Comparison of ENCODE assay signal across 24 mouse cellular contexts in genomic region chr15:27676211-27676610, GRCm38 (mm10). TPM values are rescaled to one million over a fixed set of nuclear protein-coding genes. Genes with fewer than 3 reads are reported as not detected.
DNase-seq lines count a peak whose midpoint lies in the region; ATAC-seq and TF ChIP-seq lines count a peak whose summit lies in the region.
"Had no signal": no experiment of that assay in that cellular context is flagged by ENCODE, and none has a peak within 500 bp of the region (broad histone marks: within the 10 kb centered on the region; RNA-seq: fewer than 3 reads in every experiment).

No protein-coding gene starts in this region.

- H3K4me1 ChIP-seq in heart, embryonic 10.5 days: peaks cover 28% of the 10 kb centered on the region
- peaks cover 7% of the 10 kb centered on the region; the same call in 1 of the 2 replicates for H3K4me1 ChIP-seq in midbrain, embryonic 11.5 days (ENCODE audit: control insufficient read depth, insufficient read depth, low read length)
- peaks cover 21% of the 10 kb centered on the region for H3K4me1 ChIP-seq in midbrain, embryonic 15.5 days
- H3K4me1 ChIP-seq in bone marrow macrophage, adult 2 months (ENCODE audit: control insufficient read depth, insufficient read depth, low read length): peaks cover 75% of the 10 kb centered on the region

- H3K9me3 ChIP-seq in heart, embryonic 10.5 days: no peaks in the 10 kb centered on the region
- no peaks in the 10 kb centered on the region for H3K9me3 ChIP-seq in midbrain, embryonic 11.5 days (ENCODE audit: control insufficient read depth, low read length)
- no peaks in the 10 kb centered on the region for H3K9me3 ChIP-seq in midbrain, embryonic 15.5 days
- H3K9me3 ChIP-seq: limb, embryonic 12.5 days; neural tube, embryonic 12.5 days; stomach, embryonic 15.5 days had no signal

- H3K27me3 ChIP-seq in heart, embryonic 10.5 days (ENCODE audit: insufficient read depth, poor library complexity, severe bottlenecking): peaks cover 16% of the 10 kb centered on the region
- H3K27me3 ChIP-seq in midbrain, embryonic 11.5 days (ENCODE audit: control insufficient read depth, insufficient read depth, low read length): peaks cover 9% of the 10 kb centered on the region
- H3K27me3 ChIP-seq in midbrain, embryonic 15.5 days (replicated peaks): 0 out of 2 replicates have a peak, but pooled peaks cover 4% of the 10 kb centered on the region
- H3K27me3 ChIP-seq: limb, embryonic 12.5 days; neural tube, embryonic 12.5 days had no signal

- no peak overlapping the region for H3K9ac ChIP-seq in midbrain, embryonic 11.5 days (ENCODE audit: low read length)
- no peak overlapping the region for H3K9ac ChIP-seq in midbrain, embryonic 15.5 days
- H3K9ac ChIP-seq: limb, embryonic 12.5 days; liver, postnatal 0 days; neural tube, embryonic 12.5 days; stomach, embryonic 15.5 days had no signal

- no peak for TF ChIP-seq CTCF in bone marrow macrophage, adult 2 months (IDR thresholded peaks at IDR 0.05; ENCODE audit: low read depth, low read length)

- no peak overlapping the region for H3K4me2 ChIP-seq in midbrain, embryonic 11.5 days
- no peak overlapping the region for H3K4me2 ChIP-seq in midbrain, embryonic 15.5 days
- H3K4me2 ChIP-seq: heart, embryonic 11.5 days; limb, embryonic 12.5 days; liver, embryonic 11.5 days; neural tube, embryonic 12.5 days; stomach, embryonic 15.5 days had no signal

- WGBS in heart, embryonic 10.5 days: 55% methylated on average over 9 of the region's 9 CpGs
- 49% methylated on average over 9 of the region's 9 CpGs for WGBS in midbrain, embryonic 11.5 days
- 39% methylated on average over 9 of the region's 9 CpGs for WGBS in midbrain, embryonic 15.5 days

- no peak for TF ChIP-seq POLR2A in bone marrow macrophage, adult 2 months (IDR thresholded peaks at IDR 0.05; ENCODE audit: borderline replicate concordance, low read depth, low read length)

- DNase-seq in CD4-positive, CD25-positive, alpha-beta regulatory T cell, adult 2 months (ENCODE audit: low read depth, low spot score): peak; percentile 37
- DNase-seq in heart, adult 11 months: peak; percentile 88
- no peak for DNase-seq in heart, embryonic 10.5 days (ENCODE audit: low spot score)
- DNase-seq in midbrain, embryonic 11.5 days (ENCODE audit: low spot score, missing footprints): peak; percentile 73
- no peak for DNase-seq in urinary bladder, postnatal 36 days (ENCODE audit: low spot score in 2 of 2)
- DNase-seq: adrenal gland, postnatal 25 days; cerebellum, adult 11 months; cerebellum, adult 9-11 months; gastrocnemius, adult 2 months; kidney, adult 9 months; kidney, postnatal 25 days; liver, postnatal 0 days; lung, postnatal 14 days; thymus, postnatal 36 days had no signal

- H3K27ac ChIP-seq in heart, embryonic 10.5 days: no peak overlapping the region
- H3K27ac ChIP-seq in midbrain, embryonic 11.5 days (ENCODE audit: low read depth, low read length): no peak overlapping the region
- no peak overlapping the region for H3K27ac ChIP-seq in midbrain, embryonic 15.5 days
- H3K27ac ChIP-seq in bone marrow macrophage, adult 2 months (ENCODE audit: insufficient read depth, low read depth, low read length): peak overlapping the region; percentile 75
- H3K27ac ChIP-seq: gastrocnemius, adult 2 months; hindbrain, postnatal 0 days; limb, embryonic 12.5 days; neural tube, embryonic 12.5 days; stomach, embryonic 15.5 days had no signal

- no peak overlapping the region for H3K4me3 ChIP-seq in heart, embryonic 10.5 days
- no peak overlapping the region for H3K4me3 ChIP-seq in midbrain, embryonic 11.5 days (ENCODE audit: low read depth, low read length)
- H3K4me3 ChIP-seq in midbrain, embryonic 15.5 days: no peak overlapping the region
- H3K4me3 ChIP-seq in bone marrow macrophage, adult 2 months (ENCODE audit: insufficient read depth, low read length): no peak overlapping the region; the same call in 1 of the 2 replicates
- H3K4me3 ChIP-seq: gastrocnemius, adult 2 months; limb, embryonic 12.5 days; neural tube, embryonic 12.5 days; stomach, embryonic 15.5 days had no signal

- ATAC-seq in CD4-positive, CD25-positive, alpha-beta regulatory T cell, adult 4 months: no peak
- no peak for ATAC-seq in midbrain, embryonic 11.5 days (ENCODE audit: low FRiP score)
- ATAC-seq in midbrain, embryonic 15.5 days (replicated peaks): no peak
- ATAC-seq: hindbrain, postnatal 0 days; intestine, embryonic 16.5 days had no signal

- H3K36me3 ChIP-seq in heart, embryonic 10.5 days: no peaks in the 10 kb centered on the region
- no peaks in the 10 kb centered on the region for H3K36me3 ChIP-seq in midbrain, embryonic 11.5 days (ENCODE audit: control insufficient read depth, insufficient read depth, low read length)
- H3K36me3 ChIP-seq in midbrain, embryonic 15.5 days (replicated peaks): no peaks in the 10 kb centered on the region
- H3K36me3 ChIP-seq: limb, embryonic 12.5 days; neural tube, embryonic 12.5 days; stomach, embryonic 15.5 days had no signal

RNA-seq across cellular contexts. Expression of gene Otulinl, which starts 5.2 kb away (rescaled TPM):
- 100 to 1,000 TPM; 216 to 235 TPM for polyA plus RNA-seq in CD4-positive, CD25-positive, alpha-beta regulatory T cell, adult 4 months (2017; shearing (Covaris generic))
- 3.9 and 4.2 TPM in 2 replicates for polyA plus RNA-seq in heart, embryonic 10.5 days (2016; fragmentation: Nextera tagmentation; extraction: Ambion mirVana)
- 6.1 and 7.5 TPM in 2 replicates for polyA plus RNA-seq in midbrain, embryonic 11.5 days (2014; fragmentation: Nextera tagmentation; extraction: Ambion mirVana)
- polyA plus RNA-seq in midbrain, embryonic 15.5 days (2015; fragmentation: Nextera tagmentation; extraction: Ambion mirVana): 9.7 and 13.3 TPM in 2 replicates
- polyA plus RNA-seq in bone marrow macrophage, adult 2 months (2012; ENCODE audit: insufficient read depth, insufficient read length, missing spikeins): 256 and 264 TPM in 2 replicates

RNA-seq across cellular contexts. Expression of gene Otulin, which starts 45.7 kb away (rescaled TPM):
- 10 to 100 TPM; 10.7 to 10.8 TPM for polyA plus RNA-seq in CD4-positive, CD25-positive, alpha-beta regulatory T cell, adult 4 months (2017; shearing (Covaris generic))
- polyA plus RNA-seq in heart, embryonic 10.5 days (2016; fragmentation: Nextera tagmentation; extraction: Ambion mirVana): 25.0 and 28.3 TPM in 2 replicates
- polyA plus RNA-seq in midbrain, embryonic 11.5 days (2014; fragmentation: Nextera tagmentation; extraction: Ambion mirVana): 33.3 and 34.0 TPM in 2 replicates
- polyA plus RNA-seq in midbrain, embryonic 15.5 days (2015; fragmentation: Nextera tagmentation; extraction: Ambion mirVana): 22.3 and 24.2 TPM in 2 replicates
- polyA plus RNA-seq in bone marrow macrophage, adult 2 months (2012; ENCODE audit: insufficient read depth, insufficient read length, missing spikeins): 98.6 and 100 TPM in 2 replicates

Comparison
In these comparisons a context has a peak if more than half of its experiments do, and no peak if none do; other contexts are left out.
1. DNase-seq: peak in CD4-positive, CD25-positive, alpha-beta regulatory T cell, adult 2 months (single experiment), heart, adult 11 months (single experiment) and midbrain, embryonic 11.5 days (single experiment); none in heart, embryonic 10.5 days (single experiment) and urinary bladder, postnatal 36 days (0 of 2).
2. RNA of gene Otulinl, which starts 5.2 kb away (polyA plus RNA-seq): 256 to 264 TPM in bone marrow macrophage, adult 2 months and 216 to 235 TPM in CD4-positive, CD25-positive, alpha-beta regulatory T cell, adult 4 months; 9.7 to 13.3 TPM in midbrain, embryonic 15.5 days, 6.1 to 7.5 TPM in midbrain, embryonic 11.5 days and 3.9 to 4.2 TPM in heart, embryonic 10.5 days; every median in the first group is over 10 times any median in the second.